Mouse (Mus musculus) Patski (cell line): ENCODE measurements at regions not wholly inside any gene's neighbourhood (a gene's known extent, or its start where the extent isn't known, plus 50 kb on each side); places are given as distances from the start of the nearest gene placed in this dataset.

Experiments used
- ATAC-seq: fragments of 100-300 bp; one replicate; pipeline ENCODE4 v1.8.0; 2021
- CTCF ChIA-PET: fragments of 350-600 bp; sonication (Branson Sonifier 250); formaldehyde crosslinking; loops from one replicate; lab custom pipeline; 2022; ENCODE audit warnings: inconsistent platforms; lab: Charles Lee
- POLR2A ChIA-PET: fragments of 350-600 bp; sonication (Branson Sonifier 250); formaldehyde crosslinking; loops from one replicate; lab custom pipeline; 2022; ENCODE audit warnings: antibody characterized with exemption, inconsistent platforms; lab: Charles Lee
- DNase-seq: peaks from one replicate; pipeline ENCODE4 v3.0.0-alpha.2; 2011; ENCODE audit warnings: low read depth, low spot score
- H3K27me3 ChIP-seq: fragments of 371-371 bp; one replicate; pipeline ENCODE4 v1.5.1; 2021
- CTCF ChIP-seq: fragments of 100-300 bp; IDR thresholded peaks from one replicate; pipeline ENCODE4 v1.5.1; 2021
- in situ Hi-C: fragments of 300-500 bp; cut with MboI; formaldehyde crosslinking; loops from 3 replicates; pipeline ENCODE4 v1.11.1; 2018; ENCODE audit warnings: low pct_unique_long_range_greater_than_20kb, mixed read lengths

GRCm38 (mm10) chr15:65646470-65646869 is 631.8 kb upstream of the Gm21961 start:
- H3K27me3 ChIP-seq, result peaks cover 12% of the 10 kb centered on the region
- in situ Hi-C loops, result no loop called here
- ATAC-seq (no peak), DNase-seq (no peak)
- CTCF ChIA-PET, result no interaction called here
- no peak for TF ChIP-seq CTCF
- POLR2A ChIA-PET, result no interaction called here

GRCm38 (mm10) chr15:65639484-65639883 is 624.8 kb upstream of the Gm21961 start:
- in situ Hi-C loops, result loop anchor here (10.0 kb wide), 1 partner anchor 875 kb away; no protein-coding TSS in a partner anchor
- DNase-seq, result no peak
- H3K27me3 ChIP-seq, result peaks cover 17% of the 10 kb centered on the region
- CTCF ChIA-PET, result no interaction called here
- no peak for TF ChIP-seq CTCF
- no peak for ATAC-seq
- POLR2A ChIA-PET, result no interaction called here

GRCm38 (mm10) chr15:65637520-65638184 is 622.9 kb upstream of the Gm21961 start:
- DNase-seq (no peak), ATAC-seq (peak; percentile 74)
- ChIA-PET POLR2A (no interaction called here), CTCF (interaction anchor here (0.9 kb wide), 1 partner anchor 951 kb away, joined by 3 read pairs; no protein-coding TSS in a partner anchor)
- in situ Hi-C loops, result loop anchor here (10.0 kb wide), 1 partner anchor 873 kb away; no protein-coding TSS in a partner anchor
- peak; percentile 74 for TF ChIP-seq CTCF
- H3K27me3 ChIP-seq, result peaks cover 17% of the 10 kb centered on the region

- ChIA-PET CTCF (no interaction called here), POLR2A (no interaction called here)
- ATAC-seq (no peak), DNase-seq (no peak)
- peaks cover 7% of the 10 kb centered on the region for H3K27me3 ChIP-seq
- TF ChIP-seq CTCF, result no peak
- in situ Hi-C loops, result loop anchor here (10.0 kb wide), 1 partner anchor 868 kb away; no protein-coding TSS in a partner anchor
Measured at GRCm38 (mm10) chr15:65632440-65632839, 617.7 kb upstream of the Gm21961 start.

GRCm38 (mm10) chr15:65630476-65630875 is 615.8 kb upstream of the Gm21961 start:
- in situ Hi-C loops, result loop anchor here (10.0 kb wide), 1 partner anchor 866 kb away; no protein-coding TSS in a partner anchor
- ChIA-PET POLR2A (no interaction called here), CTCF (no interaction called here)
- no peak for TF ChIP-seq CTCF
- peaks cover 2% of the 10 kb centered on the region for H3K27me3 ChIP-seq
- ATAC-seq (no peak), DNase-seq (no peak)

- no peak for TF ChIP-seq CTCF
- no peak for DNase-seq
- no peaks in the 10 kb centered on the region for H3K27me3 ChIP-seq
- no peak for ATAC-seq
- ChIA-PET POLR2A (no interaction called here), CTCF (no interaction called here)
- in situ Hi-C loops, result no loop called here
Measured at GRCm38 (mm10) chr15:65592718-65593477, 578.2 kb upstream of the Gm21961 start.

GRCm38 (mm10) chr15:65585566-65585965 is 570.9 kb upstream of the Gm21961 start:
- in situ Hi-C loops, result no loop called here
- ATAC-seq (no peak), DNase-seq (no peak)
- ChIA-PET POLR2A (no interaction called here), CTCF (no interaction called here)
- H3K27me3 ChIP-seq, result no peaks in the 10 kb centered on the region
- no peak for TF ChIP-seq CTCF

- POLR2A ChIA-PET, result no interaction called here
- in situ Hi-C loops, result no loop called here
- CTCF ChIA-PET, result no interaction called here
- DNase-seq (no peak), ATAC-seq (no peak)
- TF ChIP-seq CTCF, result no peak
- no peaks in the 10 kb centered on the region for H3K27me3 ChIP-seq
Measured at GRCm38 (mm10) chr15:65579353-65579752, 564.6 kb upstream of the Gm21961 start.

GRCm38 (mm10) chr15:65567931-65568330 is 553.2 kb upstream of the Gm21961 start:
- TF ChIP-seq CTCF, result no peak

GRCm38 (mm10) chr15:65557846-65558835 is 543.4 kb upstream of the Gm21961 start:
- TF ChIP-seq CTCF, result no peak
- in situ Hi-C loops, result no loop called here
- CTCF ChIA-PET, result no interaction called here
- H3K27me3 ChIP-seq, result no peaks in the 10 kb centered on the region
- DNase-seq (no peak), ATAC-seq (no peak)
- POLR2A ChIA-PET, result no interaction called here

More at GRCm38 (mm10) chr15:65567931-65568330, 553.2 kb upstream of the Gm21961 start:
- H3K27me3 ChIP-seq, result no peaks in the 10 kb centered on the region
- DNase-seq (no peak), ATAC-seq (no peak)
- POLR2A ChIA-PET, result no interaction called here
- in situ Hi-C loops, result no loop called here
- CTCF ChIA-PET, result no interaction called here
